In the genomic region with DNA sequence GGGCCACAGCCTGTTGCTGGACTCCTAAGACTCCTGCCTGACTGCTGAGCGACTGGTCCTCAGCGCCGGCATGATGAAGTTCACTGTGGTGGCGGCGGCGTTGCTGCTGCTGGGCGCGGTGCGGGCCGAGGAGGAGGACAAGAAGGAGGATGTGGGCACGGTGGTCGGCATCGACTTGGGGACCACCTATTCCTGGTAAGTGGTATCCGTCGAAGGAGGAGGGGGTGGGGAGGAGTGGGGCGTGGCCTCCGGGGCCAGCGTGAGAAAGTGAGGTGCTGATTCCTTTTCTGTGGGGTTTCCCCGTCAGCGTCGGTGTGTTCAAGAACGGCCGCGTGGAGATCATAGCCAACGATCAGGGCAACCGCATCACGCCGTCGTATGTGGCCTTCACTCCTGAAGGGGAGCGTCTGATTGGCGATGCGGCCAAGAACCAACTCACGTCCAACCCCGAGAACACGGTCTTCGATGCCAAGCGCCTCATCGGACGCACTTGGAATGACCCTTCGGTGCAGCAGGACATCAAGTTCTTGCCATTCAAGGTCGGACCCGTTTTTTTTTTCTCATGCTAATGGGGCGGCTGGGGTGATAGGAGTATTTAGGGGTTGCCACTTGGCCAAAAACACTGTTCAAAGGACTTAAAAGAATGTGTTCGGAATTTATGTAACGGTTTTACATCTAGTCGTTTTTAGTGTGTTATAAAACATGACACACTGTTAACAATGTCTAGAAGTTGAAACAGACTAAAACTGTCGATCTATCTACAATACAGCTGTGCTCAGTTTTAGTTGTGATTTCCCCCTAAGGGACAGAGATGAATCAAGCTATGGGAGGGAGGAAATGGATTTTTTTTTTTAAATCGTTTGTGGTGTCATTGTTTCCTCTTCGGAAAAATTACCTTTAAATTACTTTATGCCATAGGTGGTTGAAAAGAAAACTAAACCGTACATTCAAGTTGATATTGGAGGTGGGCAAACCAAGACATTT, we compare ENCODE assay signal across 1 mouse cellular context.
TF ChIP-seq lines count a peak whose summit lies in the region.

No protein-coding gene starts in this region.

TF ChIP-seq in MEL, 35 proteins besides CTCF, POLR2A, EP300 and RAD21:
- TF ChIP-seq NRF1 (IDR thresholded peaks at IDR 0.05; ENCODE audit: insufficient read depth, low read depth, low read length, poor library complexity, severe bottlenecking): no peak
- peak; percentile 73; the same call in 1 of the 2 replicates for TF ChIP-seq SIN3A (IDR thresholded peaks at IDR 0.05; ENCODE audit: low read length)
- no peak for TF ChIP-seq MEF2A (IDR thresholded peaks at IDR 0.05; ENCODE audit: extremely low read depth, insufficient replicate concordance, low read depth, low read length, poor library complexity, severe bottlenecking)
- no peak; the same call in 1 of the 2 replicates for TF ChIP-seq KAT2A (conservative IDR thresholded peaks at IDR 0.05; ENCODE audit: low read depth, low read length)
- TF ChIP-seq ELF1 (IDR thresholded peaks at IDR 0.05; ENCODE audit: low read depth, low read length): no peak
- TF ChIP-seq MXI1 (IDR thresholded peaks at IDR 0.05; ENCODE audit: low read depth, low read length): peak; percentile 74
- no peak for TF ChIP-seq GATA1 (IDR thresholded peaks at IDR 0.05; ENCODE audit: low read depth, low read length)
- TF ChIP-seq HCFC1 (IDR thresholded peaks at IDR 0.05; ENCODE audit: low read depth, low read length): no peak
- TF ChIP-seq MAX (IDR thresholded peaks at IDR 0.05; ENCODE audit: low read length): 0 out of 2 replicates have a peak, but pooled peaks have one; percentile 40
- no peak for TF ChIP-seq E2F4 (IDR thresholded peaks at IDR 0.05; ENCODE audit: borderline replicate concordance, low read depth, low read length)
- TF ChIP-seq TBP (IDR thresholded peaks at IDR 0.05; ENCODE audit: low read depth, low read length): no peak
- TF ChIP-seq USF2 (IDR thresholded peaks at IDR 0.05; ENCODE audit: borderline replicate concordance in 1 of 2, insufficient read depth in 1 of 2, low read depth in 1 of 2, low read length in 2 of 2): no peak
- no peak for TF ChIP-seq ZC3H11A (IDR thresholded peaks at IDR 0.05; ENCODE audit: low read depth, low read length)
- no peak for TF ChIP-seq MYB (IDR thresholded peaks at IDR 0.05; ENCODE audit: low read depth, low read length)
- no peak for TF ChIP-seq JUND (IDR thresholded peaks at IDR 0.05; ENCODE audit: low read depth, low read length)
- TF ChIP-seq NELFE (IDR thresholded peaks at IDR 0.05; ENCODE audit: low read depth, low read length): no peak
- 0 out of 2 replicates have a peak, but pooled peaks have one; percentile 17 for TF ChIP-seq TCF12 (IDR thresholded peaks at IDR 0.05; ENCODE audit: low read depth, low read length)
- TF ChIP-seq USF1 (IDR thresholded peaks at IDR 0.05; ENCODE audit: low read depth, low read length): no peak
- peak; percentile 93 for TF ChIP-seq CHD1 (IDR thresholded peaks at IDR 0.05; ENCODE audit: low read depth, low read length)
- TF ChIP-seq ETS1 (IDR thresholded peaks at IDR 0.05; ENCODE audit: low read depth, low read length): no peak
- no peak for TF ChIP-seq MAZ (IDR thresholded peaks at IDR 0.05; ENCODE audit: low read depth, low read length)
- TF ChIP-seq GABPA (IDR thresholded peaks at IDR 0.05; ENCODE audit: low read depth, low read length): no peak
- no peak for TF ChIP-seq ZKSCAN1 (IDR thresholded peaks at IDR 0.05; ENCODE audit: low read depth, low read length)
- no peak for TF ChIP-seq CHD2 (IDR thresholded peaks at IDR 0.05; ENCODE audit: low read length)
- TF ChIP-seq POLR2AphosphoS5 (IDR thresholded peaks at IDR 0.05; ENCODE audit: borderline replicate concordance, low read depth, low read length): no peak; the same call in 1 of the 2 replicates
- no peak for TF ChIP-seq UBTF (IDR thresholded peaks at IDR 0.05; ENCODE audit: borderline replicate concordance, insufficient read depth, low read depth, low read length)
- no peak for TF ChIP-seq ZMIZ1 (IDR thresholded peaks at IDR 0.05; ENCODE audit: low read depth, low read length)
- no peak for TF ChIP-seq RCOR1 (IDR thresholded peaks at IDR 0.05; ENCODE audit: low read depth, low read length)
- TF ChIP-seq MAFK (IDR thresholded peaks at IDR 0.05; ENCODE audit: borderline replicate concordance, low read depth, low read length): no peak
- 0 out of 2 replicates have a peak, but pooled peaks have one; percentile 50 for TF ChIP-seq MYC (IDR thresholded peaks at IDR 0.05; ENCODE audit: low read depth, low read length)
- no peak for TF ChIP-seq BHLHE40 (IDR thresholded peaks at IDR 0.05; ENCODE audit: borderline replicate concordance, low read depth, low read length)
- TF ChIP-seq TAL1 (IDR thresholded peaks at IDR 0.05; ENCODE audit: low read length): no peak
- no peak for TF ChIP-seq SMC3 (IDR thresholded peaks at IDR 0.05; ENCODE audit: low read depth, low read length)
- no peak; the same call in 1 of the 2 replicates for TF ChIP-seq POLR2AphosphoS2 (IDR thresholded peaks at IDR 0.05; ENCODE audit: low read length)
- no peak for TF ChIP-seq ZNF384 (IDR thresholded peaks at IDR 0.05; ENCODE audit: low read depth, low read length)
